Mouse (Mus musculus) stomach, embryonic 14.5 days (tissue): Measurements from ENCODE around the gene Sprr2a2. TPM values are rescaled to one million over a fixed set of nuclear protein-coding genes. Genes with fewer than 3 reads are reported as not detected.
"Not testable (repeated sequence)": the region's sequence is repeated elsewhere in the genome, so short reads cannot be mapped to it uniquely, and the experiment has no call there.

Experiments used
- ATAC-seq: fragments of 200-750 bp; cut with Nextera tagmentation; 2 replicates; pipeline ENCODE4 v1.8.0; 2017; ENCODE audit warnings: low read depth, moderate TSS enrichment; ENCODE audit not compliant: insufficient number of reproducible peaks, insufficient read depth, low FRiP score
- H3K27ac ChIP-seq: fragments of 300-500 bp; sonication (generic); 2 replicates; pipeline ENCODE4 v1.5.1; 2014; ENCODE audit warnings: mild to moderate bottlenecking, low read length, moderate library complexity, mixed read lengths
- H3K27me3 ChIP-seq: fragments of 300-500 bp; sonication (generic); 2 replicates; pipeline ENCODE4 v1.6.1; 2014; ENCODE audit warnings: low read length, control low read depth, mixed read lengths; ENCODE audit not compliant: control insufficient read depth, insufficient read depth
- H3K36me3 ChIP-seq: fragments of 300-500 bp; sonication (generic); 2 replicates; pipeline ENCODE4 v1.6.1; 2014; ENCODE audit warnings: mild to moderate bottlenecking, control low read depth, low read length, moderate library complexity, mixed read lengths; ENCODE audit not compliant: control insufficient read depth, insufficient read depth
- H3K4me1 ChIP-seq: fragments of 300-500 bp; sonication (generic); 2 replicates; pipeline ENCODE4 v1.6.1; 2014; ENCODE audit warnings: low read length, control low read depth, mixed read lengths; ENCODE audit not compliant: control insufficient read depth, insufficient read depth
- H3K4me2 ChIP-seq: fragments of 300-500 bp; sonication (generic); replicated peaks from 2 replicates; pipeline ENCODE4 v1.6.1; 2014; ENCODE audit warnings: low read depth, low read length, control low read depth
- H3K4me3 ChIP-seq: fragments of 300-500 bp; sonication (generic); 2 replicates; pipeline ENCODE4 v1.5.1; 2014; ENCODE audit warnings: low read depth, low read length, control low read depth
- H3K9ac ChIP-seq: fragments of 300-500 bp; sonication (generic); replicated peaks from 2 replicates; pipeline ENCODE4 v1.6.1; 2014; ENCODE audit warnings: low read depth, mild to moderate bottlenecking, control low read depth, low read length, moderate library complexity, mixed read lengths
- H3K9me3 ChIP-seq: fragments of 300-500 bp; sonication (generic); 2 replicates; pipeline ENCODE4 v1.6.1; 2016; ENCODE audit warnings: low read depth, low read length, control low read depth; ENCODE audit not compliant: control insufficient read depth
- WGBS: fragments of 180-500 bp; shearing (Covaris S2); extraction: QIAGEN DNeasy Blood & Tissue Kit; methylation state at CpG from one replicate; pipeline ENCODE4 v1.1.7; 2014; 5-methylcytosine and 5-hydroxymethylcytosine counted together
- polyA plus RNA-seq: library from polyadenylated mRNA; unstranded; fragments of >200 nt; fragmentation: Nextera tagmentation; extraction: Ambion mirVana; gene quantifications from 2 replicates; pipeline ENCODE4 v1.2.1, GENCODE M21; 2014

Gene Sprr2a2
- polyA plus RNA-seq, 1 experiment from 2014 or later, result 258 TPM

DNA sequence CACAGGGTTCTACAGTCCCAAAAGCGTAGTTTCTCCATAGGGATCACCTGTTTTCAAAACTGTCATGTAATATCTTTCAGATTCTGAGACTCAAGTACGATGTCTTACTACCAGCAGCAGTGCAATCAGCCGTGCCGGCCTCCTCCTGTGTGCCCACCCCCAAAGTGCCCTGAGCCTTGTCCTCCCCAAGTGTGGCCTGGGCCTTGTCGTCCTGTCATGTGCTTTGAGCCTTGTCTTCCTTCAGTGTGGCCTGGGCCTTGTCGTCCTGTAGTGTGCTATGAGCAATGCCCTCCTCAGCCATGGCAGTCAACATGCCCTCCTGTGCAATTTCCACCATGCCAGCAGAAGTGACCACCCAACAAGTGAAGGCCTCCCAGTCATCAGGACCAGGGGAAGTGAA is 72.8 kb downstream of the Sprr2a2 start:
- not testable (repeated sequence) for H3K36me3 ChIP-seq, ATAC-seq, H3K4me3 ChIP-seq, H3K9me3 ChIP-seq, H3K4me1 ChIP-seq, H3K27me3 ChIP-seq, H3K9ac ChIP-seq, H3K4me2 ChIP-seq, H3K27ac ChIP-seq
- 92% methylated on average over 4 of the region's 6 CpGs for WGBS

Other genes with a start within 250 kb of the Sprr2a2 start
- gene Pglyrp3, start 201.3 kb upstream of the Sprr2a2 start, polyA plus RNA-seq, result not detected in 2 replicates
- 1.1 and 1.6 TPM in 2 replicates for gene Lor, start 132.8 kb upstream of the Sprr2a2 start, polyA plus RNA-seq
- gene Prr9, start 92.0 kb upstream of the Sprr2a2 start, polyA plus RNA-seq, result not detected in 2 replicates
- gene Lelp1, start 73.2 kb upstream of the Sprr2a2 start, polyA plus RNA-seq, result not detected in 2 replicates
- gene Sprr2a1, start 121 bp upstream of the Sprr2a2 start, polyA plus RNA-seq, result 5.3 and 7.6 TPM in 2 replicates
- gene Sprr2a3, start 69.5 kb downstream of the Sprr2a2 start, polyA plus RNA-seq, result 19.7 and 23.0 TPM in 2 replicates
- gene Sprr2b, start 100.7 kb downstream of the Sprr2a2 start, polyA plus RNA-seq, result not detected in 2 replicates
- gene Sprr2d, start 123.2 kb downstream of the Sprr2a2 start, polyA plus RNA-seq, result not detected in 2 replicates
- gene Sprr2e, start 136.2 kb downstream of the Sprr2a2 start, polyA plus RNA-seq, result not detected in 2 replicates
- not detected in 2 replicates for gene Sprr2f, start 149.3 kb downstream of the Sprr2a2 start, polyA plus RNA-seq
- not detected in 2 replicates for gene Sprr2h, start 169.8 kb downstream of the Sprr2a2 start, polyA plus RNA-seq
- not detected in 2 replicates for gene Sprr2i, start 192.1 kb downstream of the Sprr2a2 start, polyA plus RNA-seq
- gene Sprr2j-ps, start 202.2 kb downstream of the Sprr2a2 start, polyA plus RNA-seq, result not detected in 2 replicates
- 5.8 and 7.5 TPM in 2 replicates for gene Gm9774, start 213.5 kb downstream of the Sprr2a2 start, polyA plus RNA-seq
- not detected in 2 replicates for gene Sprr2k, start 216.7 kb downstream of the Sprr2a2 start, polyA plus RNA-seq
- gene Sprr1b, start 222.9 kb downstream of the Sprr2a2 start, polyA plus RNA-seq, result not detected in 2 replicates
- gene Sprr3, start 242.8 kb downstream of the Sprr2a2 start, polyA plus RNA-seq, result 0.20 and 0.97 TPM in 2 replicates